9 mouse cellular contexts compared by ENCODE assay signal in genomic region chr1:126817381-126818034, GRCm38 (mm10). TPM values are rescaled to one million over a fixed set of nuclear protein-coding genes. Genes with fewer than 3 reads are reported as not detected.
DNase-seq lines count a peak whose midpoint lies in the region; ATAC-seq lines count a peak whose summit lies in the region.
"Had no signal": no experiment of that assay in that cellular context is flagged by ENCODE, and none has a peak within 500 bp of the region (broad histone marks: within the 10 kb centered on the region; RNA-seq: fewer than 3 reads in every experiment).

No protein-coding gene starts in this region.

- no peaks in the 10 kb centered on the region for H3K27me3 ChIP-seq in midbrain, embryonic 11.5 days (ENCODE audit: control insufficient read depth, insufficient read depth, low read length)
- H3K27me3 ChIP-seq in midbrain, embryonic 16.5 days (ENCODE audit: control insufficient read depth, insufficient read depth, low read depth, low read length) = no peaks in the 10 kb centered on the region
- H3K27me3 ChIP-seq in embryonic facial prominence, embryonic 10.5 days (replicated peaks; ENCODE audit: low read depth, poor library complexity, severe bottlenecking) = no peaks in the 10 kb centered on the region
- no peaks in the 10 kb centered on the region for H3K27me3 ChIP-seq in lung, embryonic 15.5 days
- H3K27me3 ChIP-seq: liver, embryonic 15.5 days had no signal

- 45% methylated on average over 9 of the region's 9 CpGs for WGBS in midbrain, embryonic 11.5 days
- 38% methylated on average over 9 of the region's 9 CpGs for WGBS in midbrain, embryonic 16.5 days
- whole genome bisulfite sequencing in embryonic facial prominence, embryonic 10.5 days = 34% methylated on average over 9 of the region's 9 CpGs
- WGBS in lung, embryonic 15.5 days = 23% methylated on average over 9 of the region's 9 CpGs

- H3K4me2 ChIP-seq in midbrain, embryonic 11.5 days = no peak overlapping the region
- H3K4me2 ChIP-seq in midbrain, embryonic 16.5 days (ENCODE audit: low read length) = no peak overlapping the region
- no peak overlapping the region for H3K4me2 ChIP-seq in lung, embryonic 15.5 days
- H3K4me2 ChIP-seq: liver, embryonic 15.5 days had no signal

- intact Hi-C loops in heart, postnatal 36 days (cut with DNase I) = no loop called here
- intact Hi-C loops in left cerebral cortex, postnatal 36 days (cut with DNase I) = loop anchor here (5.0 kb wide), 1 partner anchor 80 kb away; no protein-coding TSS in a partner anchor

- 0 out of 2 replicates have a peak, but pooled peaks have one; percentile 48 for ATAC-seq in midbrain, embryonic 11.5 days (ENCODE audit: low FRiP score)
- no peak for ATAC-seq in midbrain, embryonic 16.5 days
- ATAC-seq in lung, embryonic 15.5 days (ENCODE audit: borderline replicate concordance, extremely low read depth, low FRiP score, low TSS enrichment) = peak; percentile 74; the same call in 1 of the 2 replicates

- no peaks in the 10 kb centered on the region for H3K36me3 ChIP-seq in midbrain, embryonic 11.5 days (ENCODE audit: control insufficient read depth, insufficient read depth, low read length)
- H3K36me3 ChIP-seq in midbrain, embryonic 16.5 days (ENCODE audit: control insufficient read depth, insufficient read depth, low read length) = no peaks in the 10 kb centered on the region
- no peaks in the 10 kb centered on the region for H3K36me3 ChIP-seq in embryonic facial prominence, embryonic 10.5 days (replicated peaks)
- no peaks in the 10 kb centered on the region for H3K36me3 ChIP-seq in lung, embryonic 15.5 days
- H3K36me3 ChIP-seq: liver, embryonic 15.5 days had no signal

- H3K9ac ChIP-seq in midbrain, embryonic 11.5 days (ENCODE audit: low read length) = no peak overlapping the region
- no peak overlapping the region for H3K9ac ChIP-seq in midbrain, embryonic 16.5 days (ENCODE audit: low read depth, low read length)
- no peak overlapping the region for H3K9ac ChIP-seq in lung, embryonic 15.5 days
- H3K9ac ChIP-seq: liver, embryonic 15.5 days had no signal

- H3K4me3 ChIP-seq in midbrain, embryonic 11.5 days (ENCODE audit: low read depth, low read length) = no peak overlapping the region
- H3K4me3 ChIP-seq in midbrain, embryonic 16.5 days (ENCODE audit: low read depth, low read length) = no peak overlapping the region
- no peak overlapping the region for H3K4me3 ChIP-seq in embryonic facial prominence, embryonic 10.5 days
- no peak overlapping the region for H3K4me3 ChIP-seq in lung, embryonic 15.5 days
- H3K4me3 ChIP-seq: liver, embryonic 15.5 days had no signal

- no peak overlapping the region for H3K27ac ChIP-seq in midbrain, embryonic 11.5 days (ENCODE audit: low read depth, low read length)
- H3K27ac ChIP-seq in midbrain, embryonic 16.5 days (ENCODE audit: low read length) = no peak overlapping the region
- H3K27ac ChIP-seq in embryonic facial prominence, embryonic 10.5 days (replicated peaks) = 0 out of 2 replicates have a peak overlapping the region, but pooled peaks have one; percentile 35
- H3K27ac ChIP-seq in lung, embryonic 15.5 days = no peak overlapping the region
- H3K27ac ChIP-seq: liver, embryonic 15.5 days had no signal

- peaks cover 4% of the 10 kb centered on the region for H3K4me1 ChIP-seq in midbrain, embryonic 11.5 days (ENCODE audit: control insufficient read depth, insufficient read depth, low read length)
- H3K4me1 ChIP-seq in midbrain, embryonic 16.5 days (ENCODE audit: control insufficient read depth, insufficient read depth, low read length) = 0 out of 2 replicates have a peak, but pooled peaks cover 3% of the 10 kb centered on the region
- H3K4me1 ChIP-seq in embryonic facial prominence, embryonic 10.5 days = peaks cover 13% of the 10 kb centered on the region
- peaks cover 6% of the 10 kb centered on the region; the same call in 1 of the 2 replicates for H3K4me1 ChIP-seq in lung, embryonic 15.5 days
- H3K4me1 ChIP-seq: liver, embryonic 15.5 days had no signal

- H3K9me3 ChIP-seq in midbrain, embryonic 11.5 days (ENCODE audit: control insufficient read depth, low read length) = no peaks in the 10 kb centered on the region; the same call in 1 of the 2 replicates
- H3K9me3 ChIP-seq in midbrain, embryonic 16.5 days (replicated peaks; ENCODE audit: control insufficient read depth, low read length, poor library complexity, severe bottlenecking) = peaks cover 5% of the 10 kb centered on the region; the same call in 1 of the 2 replicates
- no peaks in the 10 kb centered on the region for H3K9me3 ChIP-seq in embryonic facial prominence, embryonic 10.5 days
- 0 out of 2 replicates have a peak, but pooled peaks cover 3% of the 10 kb centered on the region for H3K9me3 ChIP-seq in lung, embryonic 15.5 days
- H3K9me3 ChIP-seq: liver, embryonic 15.5 days had no signal

- DNase-seq in midbrain, embryonic 11.5 days (ENCODE audit: low spot score, missing footprints) = no peak
- no peak for DNase-seq in embryonic facial prominence, embryonic 10.5 days (ENCODE audit: low spot score)
- peak; percentile 43 to 61 for DNase-seq in heart, postnatal 36 days
- DNase-seq in spleen, postnatal 4 days (ENCODE audit: low spot score in 2 of 2) = peak; percentile 51 to 76
- no peak for DNase-seq in right cerebral cortex, postnatal 36 days (ENCODE audit: low spot score in 2 of 2)
- no peak for DNase-seq in left cerebral cortex, postnatal 36 days (ENCODE audit: low spot score in 2 of 2)

RNA-seq across cellular contexts. Expression of gene Nckap5, which starts 13.1 kb away (rescaled TPM):
- polyA plus RNA-seq in midbrain, embryonic 11.5 days (2014; fragmentation: Nextera tagmentation; extraction: Ambion mirVana) = 20.4 and 23.1 TPM in 2 replicates
- polyA plus RNA-seq in midbrain, embryonic 16.5 days (2015; fragmentation: Nextera tagmentation; extraction: Ambion mirVana) = 10.1 and 10.9 TPM in 2 replicates
- 6.9 and 10.4 TPM in 2 replicates for polyA plus RNA-seq in embryonic facial prominence, embryonic 10.5 days (2016; fragmentation: Nextera tagmentation; extraction: Ambion mirVana)
- 1 to 10 TPM; 6.4 to 6.6 TPM for total RNA-seq in heart, postnatal 36 days (2021)
- polyA plus RNA-seq in lung, embryonic 15.5 days (2015; fragmentation: Nextera tagmentation; extraction: Ambion mirVana) = 31.8 and 40.1 TPM in 2 replicates
- 1 to 10 TPM; 4.3 to 8.5 TPM for total RNA-seq in left cerebral cortex, postnatal 36 days (2021)

Comparison
In these comparisons a context has a peak if more than half of its experiments do, and no peak if none do; other contexts are left out.
1. DNase-seq: peak in heart, postnatal 36 days (2 of 2) and spleen, postnatal 4 days (2 of 2); none in midbrain, embryonic 11.5 days (single experiment), embryonic facial prominence, embryonic 10.5 days (single experiment), right cerebral cortex, postnatal 36 days (0 of 2) and left cerebral cortex, postnatal 36 days (0 of 2).